Mouse (Mus musculus): ENCODE measurements around the gene Kremen1. TPM values are rescaled to one million over a fixed set of nuclear protein-coding genes. Genes with fewer than 3 reads are reported as not detected.
A peak's percentile ranks its signal among the peaks of the same experiment; 100 is the strongest.

Kremen1 gene
- polyA plus RNA-seq, 1 experiment from 2014 or later = 2.6 TPM

GRCm38 (mm10) chr11:5290691-5291090 lies 29.3 kb upstream of the Kremen1 start:
- Histone ChIP-seq H3K36me3 (ENCODE audit: control insufficient read depth, insufficient read depth, low read length) (peaks cover 16% of the 10 kb centered on the region; the same call in 1 of the 2 replicates), H3K4me3 (ENCODE audit: low read depth, low read length) (no peak overlapping the region), H3K4me2 (ENCODE audit: low read length) (no peak overlapping the region), H3K9me3 (replicated peaks; ENCODE audit: control insufficient read depth, low read length) (no peaks in the 10 kb centered on the region), H3K4me1 (ENCODE audit: control insufficient read depth, insufficient read depth, low read length) (no peaks in the 10 kb centered on the region), H3K9ac (ENCODE audit: low read length) (no peak overlapping the region), H3K27ac (ENCODE audit: low read depth, low read length) (0 out of 2 replicates have a peak overlapping the region, but pooled peaks have one; percentile 17), H3K27me3 (replicated peaks; ENCODE audit: control insufficient read depth, insufficient read depth, low read length) (no peaks in the 10 kb centered on the region)
- no peak for ATAC-seq
- peak; percentile 81 for DNase-seq (ENCODE audit: low spot score)
- WGBS = 20% methylated on average over 5 of the region's 5 CpGs

- Histone ChIP-seq H3K4me3 (ENCODE audit: low read depth, low read length) (no peak overlapping the region), H3K9ac (ENCODE audit: low read length) (no peak overlapping the region; the same call in 1 of the 2 replicates), H3K36me3 (ENCODE audit: control insufficient read depth, insufficient read depth, low read length) (peaks cover 18% of the 10 kb centered on the region; the same call in 1 of the 2 replicates), H3K4me2 (ENCODE audit: low read length) (no peak overlapping the region), H3K27ac (ENCODE audit: low read depth, low read length) (0 out of 2 replicates have a peak overlapping the region, but pooled peaks have one; percentile 5), H3K4me1 (ENCODE audit: control insufficient read depth, insufficient read depth, low read length) (no peaks in the 10 kb centered on the region), H3K27me3 (replicated peaks; ENCODE audit: control insufficient read depth, insufficient read depth, low read length) (no peaks in the 10 kb centered on the region), H3K9me3 (replicated peaks; ENCODE audit: control insufficient read depth, low read length) (no peaks in the 10 kb centered on the region)
- 69% methylated on average over 4 of the region's 4 CpGs for WGBS
- DNase-seq (ENCODE audit: low spot score) (peak; percentile 50), ATAC-seq (no peak; the same call in 1 of the 2 replicates)
Measured at GRCm38 (mm10) chr11:5289826-5290580, 28.6 kb upstream of the Kremen1 start.

- H3K4me3 ChIP-seq (ENCODE audit: low read depth, low read length) = no peak overlapping the region
- peaks cover 56% of the 10 kb centered on the region for H3K36me3 ChIP-seq (ENCODE audit: control insufficient read depth, insufficient read depth, low read length)
- no peaks in the 10 kb centered on the region for H3K4me1 ChIP-seq (ENCODE audit: control insufficient read depth, insufficient read depth, low read length)
- no peak overlapping the region for H3K27ac ChIP-seq (ENCODE audit: low read depth, low read length)
- 95% methylated on average over 2 of the region's 2 CpGs for WGBS
- no peak overlapping the region for H3K9ac ChIP-seq (ENCODE audit: low read length)
- no peaks in the 10 kb centered on the region for H3K9me3 ChIP-seq (replicated peaks; ENCODE audit: control insufficient read depth, low read length)
- ATAC-seq = no peak
- DNase-seq (ENCODE audit: low spot score) = no peak
- no peak overlapping the region for H3K4me2 ChIP-seq (ENCODE audit: low read length)
- H3K27me3 ChIP-seq (replicated peaks; ENCODE audit: control insufficient read depth, insufficient read depth, low read length) = no peaks in the 10 kb centered on the region
Measured at GRCm38 (mm10) chr11:5283987-5284386, 22.6 kb upstream of the Kremen1 start.

DNA sequence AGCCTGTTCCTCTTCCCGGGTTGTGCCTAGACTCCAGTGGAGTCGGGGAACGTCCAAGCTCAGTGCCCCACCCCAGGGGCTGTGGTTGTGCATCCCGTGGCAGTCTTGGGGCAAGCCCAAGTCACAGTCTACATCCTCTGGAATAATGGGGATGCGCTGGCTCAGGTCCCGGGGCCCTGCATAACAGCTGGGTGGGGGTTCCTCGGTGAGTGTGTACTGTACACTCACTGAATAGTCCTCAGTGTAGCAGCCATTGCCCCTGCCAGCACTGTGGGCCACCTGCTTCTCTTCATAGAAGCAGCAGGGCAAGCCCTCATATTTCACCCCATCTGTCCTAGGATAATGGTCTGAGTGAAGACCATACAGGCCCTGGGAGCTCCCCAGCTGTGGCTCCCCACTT lies 19.6 kb upstream of the Kremen1 start:
- no peak overlapping the region for H3K4me3 ChIP-seq (ENCODE audit: low read depth, low read length)
- DNase-seq (ENCODE audit: low spot score) (no peak), ATAC-seq (no peak)
- no peak overlapping the region for H3K9ac ChIP-seq (ENCODE audit: low read length)
- no peaks in the 10 kb centered on the region for H3K4me1 ChIP-seq (ENCODE audit: control insufficient read depth, insufficient read depth, low read length)
- 84% methylated on average over 7 of the region's 7 CpGs for WGBS
- no peaks in the 10 kb centered on the region for H3K9me3 ChIP-seq (replicated peaks; ENCODE audit: control insufficient read depth, low read length)
- peaks cover 40% of the 10 kb centered on the region for H3K36me3 ChIP-seq (ENCODE audit: control insufficient read depth, insufficient read depth, low read length)
- H3K27me3 ChIP-seq (replicated peaks; ENCODE audit: control insufficient read depth, insufficient read depth, low read length) = no peaks in the 10 kb centered on the region
- H3K4me2 ChIP-seq (ENCODE audit: low read length) = no peak overlapping the region
- no peak overlapping the region for H3K27ac ChIP-seq (ENCODE audit: low read depth, low read length)

DNA sequence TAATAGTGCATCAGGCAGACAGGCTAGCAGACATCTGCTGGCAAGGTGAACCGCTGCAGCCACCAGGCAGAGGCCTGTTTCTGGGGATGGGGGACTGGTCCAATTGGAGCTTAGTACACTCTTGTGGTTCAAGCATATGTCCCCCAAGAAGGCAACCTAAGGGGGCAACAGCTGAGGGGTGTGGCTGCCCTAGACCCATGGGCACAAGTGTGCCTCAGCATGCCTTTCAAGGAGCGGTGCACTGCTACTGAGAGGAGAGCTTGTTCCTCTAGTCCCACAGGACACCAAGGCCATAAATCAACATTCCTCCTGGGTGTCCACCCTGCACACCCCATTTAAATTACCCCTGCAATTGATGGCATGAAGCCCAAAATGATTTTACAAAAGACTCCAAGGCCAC lies 17.1 kb upstream of the Kremen1 start:
- Histone ChIP-seq H3K27me3 (replicated peaks; ENCODE audit: control insufficient read depth, insufficient read depth, low read length) (no peaks in the 10 kb centered on the region), H3K27ac (ENCODE audit: low read depth, low read length) (no peak overlapping the region), H3K9me3 (replicated peaks; ENCODE audit: control insufficient read depth, low read length) (no peaks in the 10 kb centered on the region), H3K9ac (ENCODE audit: low read length) (no peak overlapping the region), H3K36me3 (ENCODE audit: control insufficient read depth, insufficient read depth, low read length) (peaks cover 32% of the 10 kb centered on the region), H3K4me3 (ENCODE audit: low read depth, low read length) (no peak overlapping the region), H3K4me1 (ENCODE audit: control insufficient read depth, insufficient read depth, low read length) (no peaks in the 10 kb centered on the region), H3K4me2 (ENCODE audit: low read length) (no peak overlapping the region)
- WGBS = 88% methylated on average over 2 of the region's 2 CpGs
- DNase-seq (ENCODE audit: low spot score) = no peak
- no peak for ATAC-seq

- 70% methylated on average over 5 of the region's 5 CpGs for WGBS
- DNase-seq (ENCODE audit: low spot score) (no peak), ATAC-seq (no peak)
- Histone ChIP-seq H3K27me3 (replicated peaks; ENCODE audit: control insufficient read depth, insufficient read depth, low read length) (no peaks in the 10 kb centered on the region), H3K9me3 (replicated peaks; ENCODE audit: control insufficient read depth, low read length) (no peaks in the 10 kb centered on the region), H3K4me1 (ENCODE audit: control insufficient read depth, insufficient read depth, low read length) (no peaks in the 10 kb centered on the region), H3K4me3 (ENCODE audit: low read depth, low read length) (no peak overlapping the region), H3K27ac (ENCODE audit: low read depth, low read length) (no peak overlapping the region; the same call in 1 of the 2 replicates), H3K4me2 (ENCODE audit: low read length) (no peak overlapping the region), H3K9ac (ENCODE audit: low read length) (no peak overlapping the region), H3K36me3 (ENCODE audit: control insufficient read depth, insufficient read depth, low read length) (peaks cover 22% of the 10 kb centered on the region)
Measured at GRCm38 (mm10) chr11:5277307-5277971, 16.1 kb upstream of the Kremen1 start.

DNA sequence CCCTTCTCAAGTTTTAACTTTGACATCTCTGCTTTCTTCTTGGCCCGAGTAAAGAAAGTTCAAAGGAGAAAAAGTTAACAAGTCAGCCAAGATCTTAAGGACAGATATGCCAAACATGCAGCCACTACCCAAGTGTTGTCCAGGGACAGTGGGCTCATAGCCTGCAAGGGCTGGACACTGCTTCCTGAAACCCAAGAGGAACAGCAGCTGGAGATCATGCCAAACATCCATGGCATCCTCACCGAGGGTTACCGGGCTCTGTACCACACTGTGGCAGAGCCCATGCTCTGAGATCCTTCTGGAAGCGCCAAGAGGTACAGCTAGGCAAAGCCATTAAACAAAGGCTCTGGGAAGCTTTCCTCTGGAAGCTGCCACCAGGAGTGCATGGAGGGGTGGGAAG lies 13.9 kb upstream of the Kremen1 start:
- Histone ChIP-seq H3K4me1 (ENCODE audit: control insufficient read depth, insufficient read depth, low read length) (peaks cover 9% of the 10 kb centered on the region; the same call in 1 of the 2 replicates), H3K27ac (ENCODE audit: low read depth, low read length) (no peak overlapping the region), H3K4me2 (ENCODE audit: low read length) (no peak overlapping the region), H3K36me3 (ENCODE audit: control insufficient read depth, insufficient read depth, low read length) (0 out of 2 replicates have a peak, but pooled peaks cover 2% of the 10 kb centered on the region), H3K27me3 (replicated peaks; ENCODE audit: control insufficient read depth, insufficient read depth, low read length) (no peaks in the 10 kb centered on the region), H3K9me3 (replicated peaks; ENCODE audit: control insufficient read depth, low read length) (no peaks in the 10 kb centered on the region), H3K4me3 (ENCODE audit: low read depth, low read length) (no peak overlapping the region), H3K9ac (ENCODE audit: low read length) (no peak overlapping the region)
- WGBS = 83% methylated on average over 4 of the region's 4 CpGs
- DNase-seq (ENCODE audit: low spot score) (no peak), ATAC-seq (no peak)

DNA sequence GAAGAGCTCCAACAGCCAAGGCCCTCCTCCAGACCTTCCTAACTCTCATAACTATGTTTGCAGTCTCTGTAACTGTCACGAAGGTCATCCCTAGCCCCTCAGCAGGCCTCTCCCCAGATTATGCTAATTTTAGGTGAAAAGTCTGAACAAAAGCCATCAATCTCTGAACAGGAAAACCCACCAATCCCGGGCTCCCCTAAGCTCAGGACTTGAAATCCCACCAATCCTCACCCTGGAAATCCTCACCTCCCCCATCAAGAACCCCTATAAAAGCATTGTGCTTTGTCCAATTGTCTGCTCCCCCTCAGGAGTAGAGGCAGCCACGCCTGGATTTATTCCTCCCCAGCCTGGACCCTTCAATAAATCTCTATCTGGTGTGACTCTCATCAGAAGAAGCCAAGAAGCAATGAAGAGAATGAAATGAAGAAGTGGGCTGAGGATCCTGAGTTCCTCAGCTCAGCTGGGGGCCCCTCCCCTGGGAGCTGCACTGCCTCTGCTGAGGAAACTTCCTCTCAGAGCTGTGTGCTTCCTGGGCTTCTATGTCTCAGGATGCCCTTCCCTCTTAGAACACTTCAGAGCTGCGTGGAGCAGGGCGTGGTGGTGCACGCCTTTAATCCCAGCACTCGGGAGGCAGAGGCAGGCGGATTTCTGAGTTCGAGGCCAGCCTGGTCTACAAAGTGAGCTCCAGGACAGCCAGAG lies 11.3 kb upstream of the Kremen1 start:
- Histone ChIP-seq H3K4me3 (ENCODE audit: low read depth, low read length) (no peak overlapping the region), H3K4me2 (ENCODE audit: low read length) (no peak overlapping the region), H3K36me3 (ENCODE audit: control insufficient read depth, insufficient read depth, low read length) (no peaks in the 10 kb centered on the region), H3K9ac (ENCODE audit: low read length) (no peak overlapping the region), H3K27me3 (replicated peaks; ENCODE audit: control insufficient read depth, insufficient read depth, low read length) (no peaks in the 10 kb centered on the region), H3K9me3 (replicated peaks; ENCODE audit: control insufficient read depth, low read length) (no peaks in the 10 kb centered on the region), H3K4me1 (ENCODE audit: control insufficient read depth, insufficient read depth, low read length) (peaks cover 9% of the 10 kb centered on the region; the same call in 1 of the 2 replicates), H3K27ac (ENCODE audit: low read depth, low read length) (no peak overlapping the region; the same call in 1 of the 2 replicates)
- ATAC-seq (no peak), DNase-seq (ENCODE audit: low spot score) (no peak)
- 76% methylated on average over 9 of the region's 9 CpGs for WGBS

All from forebrain, embryonic 14.5 days (tissue).